Mouse (Mus musculus) B cell, adult 2 months (primary cell): ENCODE measurements around the gene Nlgn3.

Source experiments
- DNase-seq, 2 experiments: peaks; one replicate each; pipeline ENCODE4 v3.0.0; 2022

Nlgn3 gene

DNA sequence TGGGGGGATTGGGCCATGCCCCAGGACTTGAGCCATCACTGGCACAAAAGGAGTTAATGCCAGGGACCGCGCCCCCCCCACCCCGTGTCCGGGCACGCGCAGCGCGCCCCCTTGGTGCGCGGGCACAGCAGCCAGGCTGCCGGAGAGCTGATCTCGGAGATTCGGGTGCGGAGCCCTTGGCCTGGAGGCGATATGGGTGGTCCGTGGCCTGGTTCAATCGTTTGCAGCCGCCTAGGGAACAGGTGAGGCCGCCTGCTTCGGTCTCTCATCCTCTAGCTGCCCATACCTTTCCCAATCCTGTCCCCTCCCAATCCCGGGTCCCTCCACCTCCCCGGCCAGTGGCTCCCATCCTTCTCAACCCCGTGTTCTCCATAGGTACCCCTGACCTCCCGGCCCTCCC is at the start of gene Nlgn3:
TSS of gene Nlgn3 (plus strand) at position 114 of the 400 bp plus-strand sequence.
- DNase-seq, result no peak

- peak; percentile 82 for DNase-seq
These were observed 44.8 kb upstream of the Nlgn3 start, which contains the start of gene Foxo4 for GRCm38 (mm10) chrX:101253952-101254729. TSS of gene Foxo4 (plus strand) at chrX:101254528.

- peak in 1 of 2 experiments; percentile 23 for DNase-seq
These were observed 44.2 kb upstream of the Nlgn3 start for GRCm38 (mm10) chrX:101254740-101255139.

DNA sequence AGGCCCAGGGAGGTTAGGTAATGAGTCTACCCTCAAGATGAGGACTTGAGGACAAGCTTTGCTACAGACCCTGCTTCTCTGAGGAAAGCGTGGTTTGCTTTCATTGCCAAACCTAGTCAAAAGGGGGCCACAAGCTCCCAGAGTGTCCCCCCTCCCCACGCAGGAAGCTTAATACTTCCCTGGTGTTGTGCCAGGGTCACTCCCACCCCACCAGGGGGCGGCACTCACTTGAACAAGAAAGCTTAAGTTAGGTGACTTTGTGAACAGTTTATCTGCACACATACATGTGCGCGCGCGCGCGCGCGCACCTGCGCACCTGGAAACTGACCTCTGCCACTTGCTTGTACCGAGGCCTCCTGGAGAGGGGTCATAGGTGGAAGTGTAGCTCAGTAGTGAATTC is 42.4 kb upstream of the Nlgn3 start:
- DNase-seq, result peak; percentile 68 to 75

GRCm38 (mm10) chrX:101260441-101261325 is 38.3 kb upstream of the Nlgn3 start:
- no peak for DNase-seq

- no peak for DNase-seq
These were observed 35.1 kb upstream of the Nlgn3 start, which contains the start of gene Gm614 for GRCm38 (mm10) chrX:101263892-101264291. TSS of gene Gm614 (minus strand) at chrX:101263992.

- DNase-seq, result no peak
These were observed 32.3 kb upstream of the Nlgn3 start for GRCm38 (mm10) chrX:101266631-101267030.

DNA sequence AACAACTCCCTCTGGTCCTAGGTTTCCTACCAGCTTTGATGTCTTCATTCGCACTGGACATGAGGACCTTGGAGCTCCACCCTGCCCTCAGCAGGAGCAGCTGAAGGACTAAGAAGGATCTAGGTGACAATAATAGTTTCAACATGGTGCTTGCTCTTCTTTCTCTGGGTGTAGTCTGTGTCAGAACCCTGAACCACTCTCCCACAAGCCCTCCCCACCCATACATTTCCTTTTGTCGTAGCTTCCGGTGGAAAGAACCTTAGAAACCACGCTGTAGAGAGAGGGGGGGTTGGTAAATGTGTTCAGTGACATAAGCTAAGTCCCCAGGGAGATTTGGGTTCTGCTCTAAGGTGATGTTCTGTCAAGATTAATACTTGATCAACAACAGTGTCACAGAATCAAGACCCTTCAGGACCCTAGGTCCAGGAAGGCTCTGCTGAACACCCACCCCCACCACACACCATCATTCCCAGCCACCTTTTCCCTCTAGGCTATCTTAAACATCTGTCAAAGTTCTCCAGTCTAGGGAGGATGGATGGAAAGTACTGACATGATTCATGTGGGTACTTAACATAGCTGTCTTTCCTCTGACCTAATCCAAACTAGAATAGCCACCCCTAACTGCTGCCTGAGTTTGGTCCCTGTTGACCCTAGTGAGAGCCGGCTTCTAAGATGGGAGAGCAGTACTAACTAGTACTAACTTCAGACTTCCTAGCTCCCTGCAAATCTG is 30.8 kb upstream of the Nlgn3 start, which contains the start of gene Il2rg:
TSS of gene Il2rg (minus strand) at position 231 of the 730 bp plus-strand sequence.
- DNase-seq, result peak; percentile 66 to 76

- DNase-seq, result no peak
These were observed 30.2 kb upstream of the Nlgn3 start, which contains the start of gene Gm20489 for GRCm38 (mm10) chrX:101268755-101269124. TSS of gene Gm20489 (minus strand) at chrX:101269023.

DNA sequence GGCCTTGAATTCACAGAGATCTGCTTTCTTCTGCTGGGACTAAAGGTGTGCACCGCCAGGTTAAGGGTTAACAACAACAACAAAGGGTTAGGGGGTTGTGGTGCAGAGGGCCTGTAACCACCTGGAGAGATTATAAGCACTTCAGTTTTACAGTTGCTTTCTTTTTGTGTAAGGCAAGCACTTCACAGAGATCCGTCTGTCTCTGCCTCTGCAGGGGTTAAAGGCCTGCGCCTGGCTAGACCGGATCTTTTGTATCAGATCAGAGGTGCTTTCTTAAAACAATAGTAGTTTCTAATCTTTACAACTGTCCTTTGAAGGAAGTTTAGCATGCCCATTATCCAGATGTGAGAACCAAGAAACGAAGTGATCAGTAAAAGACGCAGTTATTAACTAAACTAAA is 25.6 kb upstream of the Nlgn3 start:
- no peak for DNase-seq

DNA sequence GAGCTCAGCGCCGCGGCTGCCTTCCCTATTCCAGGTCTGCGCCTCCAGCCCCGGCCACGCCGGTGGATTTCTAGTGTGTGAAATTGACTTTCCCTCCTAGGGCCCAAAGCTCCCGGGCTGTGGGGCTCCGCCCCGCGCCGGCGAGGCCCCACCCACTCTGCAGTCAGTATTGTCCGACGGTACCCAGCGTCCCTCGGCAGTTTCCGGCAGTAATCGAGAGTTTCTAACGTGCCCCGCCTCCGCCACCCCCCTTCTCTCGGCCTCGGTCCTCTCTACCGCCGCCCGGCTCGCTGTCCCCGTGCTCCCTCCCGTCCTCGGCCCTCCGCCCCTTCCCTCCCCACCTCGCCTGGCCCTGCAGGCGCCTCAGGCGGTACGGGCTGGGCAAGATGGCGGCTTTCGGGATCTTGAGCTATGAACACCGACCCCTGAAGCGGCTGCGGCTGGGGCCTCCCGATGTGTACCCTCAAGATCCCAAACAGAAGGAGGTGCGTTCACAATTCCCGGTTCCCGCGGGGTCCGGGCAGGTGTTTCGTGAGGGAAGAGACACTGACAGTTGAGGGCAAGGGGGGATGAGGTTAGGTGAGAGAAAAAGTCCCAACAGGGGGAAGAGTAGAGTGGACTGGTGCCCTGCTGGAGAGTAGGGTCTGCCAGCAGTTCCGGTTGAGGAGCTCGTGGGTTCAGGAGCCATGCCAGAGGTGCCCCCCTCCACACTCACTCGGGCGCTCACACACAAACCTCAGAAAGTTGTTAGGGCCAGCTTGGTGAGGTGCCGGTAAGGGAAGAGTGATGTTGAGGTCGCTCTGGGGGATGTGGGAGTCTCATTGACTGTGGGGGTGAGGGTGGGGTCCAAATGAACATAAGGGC is 24.9 kb upstream of the Nlgn3 start, which contains the start of gene Med12:
TSS of gene Med12 (plus strand) at position 156 of the 864 bp plus-strand sequence.
- peak; percentile 90 to 91 for DNase-seq

- DNase-seq, result no peak
These were observed 16.2 kb upstream of the Nlgn3 start for GRCm38 (mm10) chrX:101282813-101283212.

DNA sequence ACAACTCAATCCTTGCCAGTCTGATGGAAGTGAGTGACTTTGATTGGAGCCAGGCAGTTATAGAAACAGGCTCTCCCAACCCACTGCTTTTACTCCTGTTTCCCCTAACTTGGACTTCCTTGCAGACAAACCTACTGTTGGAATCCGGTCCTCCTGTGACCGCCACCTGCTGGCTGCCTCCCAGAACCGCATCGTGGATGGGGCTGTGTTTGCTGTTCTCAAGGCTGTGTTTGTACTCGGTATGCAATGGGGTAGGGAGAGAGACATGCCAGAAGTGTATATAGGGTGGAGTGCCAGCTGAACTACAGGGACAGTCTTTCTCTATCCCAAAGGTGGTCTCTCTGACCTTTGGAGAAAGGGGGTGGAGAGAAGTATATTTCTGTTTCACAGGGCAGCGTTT is 13.4 kb upstream of the Nlgn3 start:
- DNase-seq, result peak; percentile 76 to 77

GRCm38 (mm10) chrX:101285953-101286670 is 12.9 kb upstream of the Nlgn3 start:
- DNase-seq, result no peak

DNA sequence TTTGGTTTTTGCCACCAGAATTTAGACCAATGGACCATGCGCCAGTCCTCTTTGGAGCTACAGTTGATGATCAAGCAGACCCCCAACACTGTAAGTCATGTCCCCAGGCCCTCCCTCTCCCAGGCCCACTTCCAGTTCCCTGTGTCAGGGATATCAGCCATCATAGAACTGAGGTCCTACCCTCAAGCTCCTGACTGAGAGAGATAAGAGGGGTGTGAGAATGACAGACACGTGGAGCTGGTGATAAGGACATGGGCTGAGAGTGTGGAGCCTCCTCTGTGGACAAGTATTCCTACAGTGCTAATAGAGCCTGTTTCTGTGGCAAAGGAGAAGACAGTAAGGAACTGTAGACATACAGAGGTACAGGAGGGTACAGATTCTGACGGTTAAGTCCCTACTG is 11.4 kb upstream of the Nlgn3 start:
- DNase-seq, result no peak

DNA sequence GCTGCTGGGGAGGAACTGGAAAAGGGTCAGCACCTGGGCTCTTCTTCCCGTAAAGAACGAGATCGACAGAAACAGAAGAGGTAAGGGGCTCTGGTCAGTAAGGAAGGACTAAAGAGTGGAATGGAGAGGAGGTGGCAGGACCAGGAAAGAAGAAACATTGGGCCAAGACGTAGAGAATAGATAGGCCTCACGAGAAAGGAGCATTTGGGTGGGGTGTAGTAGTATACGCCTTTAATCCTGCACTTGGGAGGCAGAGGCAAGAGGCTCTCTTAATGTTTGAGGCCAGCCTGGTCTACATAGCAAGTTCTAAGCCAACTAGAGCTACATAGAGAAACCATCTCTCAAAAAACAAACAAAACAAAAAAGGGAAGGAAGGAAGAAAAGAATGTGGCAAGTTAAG is 10.5 kb upstream of the Nlgn3 start:
- no peak for DNase-seq

GRCm38 (mm10) chrX:101289037-101289436 is 9.9 kb upstream of the Nlgn3 start:
- DNase-seq, result no peak

DNA sequence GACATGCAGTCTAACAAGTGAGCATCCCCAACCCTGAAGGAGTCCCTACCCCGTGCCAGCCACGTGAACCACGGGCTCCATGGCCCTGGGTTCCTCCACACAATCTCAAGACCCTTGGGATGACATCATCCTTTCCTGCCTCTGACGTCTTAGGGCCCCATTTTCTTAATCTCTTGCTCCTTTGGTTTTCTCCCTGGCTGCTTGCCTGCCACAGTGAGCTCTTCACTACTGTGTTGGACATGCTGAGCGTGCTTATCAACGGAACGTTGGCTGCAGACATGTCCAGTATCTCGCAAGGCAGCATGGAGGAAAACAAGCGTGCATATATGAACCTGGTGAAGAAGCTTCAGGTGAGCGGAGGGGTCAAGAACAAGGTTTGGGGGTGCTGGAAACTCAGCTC is 8.9 kb upstream of the Nlgn3 start:
- no peak for DNase-seq

- DNase-seq, result no peak
These were observed 782 bp downstream of the Nlgn3 start for GRCm38 (mm10) chrX:101299473-101300426.
